Mouse (Mus musculus): ENCODE data around the gene Abca1. TPM values are rescaled to one million over a fixed set of nuclear protein-coding genes. Genes with fewer than 3 reads are reported as not detected.

Gene Abca1
- polyA plus RNA-seq, 1 experiment from 2014 or later = 16.3 TPM

DNA sequence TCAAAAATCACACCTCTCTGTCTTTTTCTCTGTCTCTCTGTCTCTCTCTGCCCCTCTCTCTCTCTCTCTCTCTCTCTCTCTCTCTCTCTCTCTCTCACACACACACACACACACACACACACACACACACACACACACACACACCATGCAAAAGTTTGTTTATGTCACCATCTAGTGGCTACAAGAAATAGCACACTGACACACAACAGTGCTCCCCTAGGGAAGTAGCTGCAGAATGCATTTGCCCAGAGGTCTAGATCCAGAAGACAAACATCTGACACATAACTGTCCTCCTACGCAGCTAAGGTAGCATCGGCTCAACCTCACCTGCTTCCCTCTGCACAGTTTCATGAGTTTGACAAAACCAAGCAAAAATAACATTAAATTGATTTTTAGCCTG, 174.5 kb downstream of the Abca1 start:
- no peak overlapping the region for H3K4me3 ChIP-seq (ENCODE audit: low read depth, low read length)
- no peak for ATAC-seq (replicated peaks; ENCODE audit: low FRiP score)
- no peaks in the 10 kb centered on the region for H3K27me3 ChIP-seq (replicated peaks; ENCODE audit: control insufficient read depth, insufficient read depth, low read length)
- DNase-seq (ENCODE audit: low spot score) = no peak
- 72% methylated on average over 2 of the region's 2 CpGs for WGBS
- H3K4me2 ChIP-seq = no peak overlapping the region
- H3K27ac ChIP-seq (ENCODE audit: low read depth, low read length) = no peak overlapping the region
- no peaks in the 10 kb centered on the region for H3K36me3 ChIP-seq (ENCODE audit: control insufficient read depth, insufficient read depth, low read length)
- H3K9me3 ChIP-seq (ENCODE audit: control insufficient read depth, low read length) = no peaks in the 10 kb centered on the region
- no peaks in the 10 kb centered on the region for H3K4me1 ChIP-seq (replicated peaks; ENCODE audit: control insufficient read depth, insufficient read depth, low read length)
- H3K9ac ChIP-seq (ENCODE audit: low read depth, low read length) = no peak overlapping the region

Other genes starting within 250 kb of the Abca1 start
- gene Olfr272, start 240.7 kb downstream of the Abca1 start, polyA plus RNA-seq (2014; fragmentation: Nextera tagmentation; extraction: Ambion mirVana) = not detected in 2 replicates
- gene Olfr270, start 195.3 kb downstream of the Abca1 start, polyA plus RNA-seq (2014; fragmentation: Nextera tagmentation; extraction: Ambion mirVana) = not detected in 2 replicates
- not detected in 2 replicates for gene Nipsnap3a, start 170.6 kb downstream of the Abca1 start, polyA plus RNA-seq (2014; fragmentation: Nextera tagmentation; extraction: Ambion mirVana)
- 67.4 and 75.1 TPM in 2 replicates for gene Nipsnap3b, start 148.0 kb downstream of the Abca1 start, polyA plus RNA-seq (2014; fragmentation: Nextera tagmentation; extraction: Ambion mirVana)

All from liver, embryonic 11.5 days (tissue).